Mouse (Mus musculus) heart, embryonic 16.5 days (tissue): ENCODE data around the gene Tbkbp1. TPM values are rescaled to one million over a fixed set of nuclear protein-coding genes. Genes with fewer than 3 reads are reported as not detected.

Source experiments
- ATAC-seq: fragments of 200-750 bp; cut with Nextera tagmentation; replicated peaks from 2 replicates; pipeline ENCODE4 v1.8.0; 2017; ENCODE audit warnings: moderate number of reproducible peaks; ENCODE audit not compliant: insufficient read depth, low FRiP score; ENCODE audit errors: extremely low read depth
- H3K27ac ChIP-seq: fragments of 300-500 bp; sonication (generic); 2 replicates; pipeline ENCODE4 v1.5.1; 2014; ENCODE audit warnings: mild to moderate bottlenecking, low read length, control low read depth, moderate library complexity
- H3K27me3 ChIP-seq: fragments of 300-500 bp; sonication (generic); 2 replicates; pipeline ENCODE4 v1.6.1; 2014; ENCODE audit warnings: low read length, mixed read lengths; ENCODE audit not compliant: control insufficient read depth, insufficient read depth
- H3K36me3 ChIP-seq: fragments of 300-500 bp; sonication (generic); 2 replicates; pipeline ENCODE4 v1.6.1; 2014; ENCODE audit not compliant: control insufficient read depth, insufficient read depth
- H3K4me1 ChIP-seq: fragments of 300-500 bp; sonication (generic); 2 replicates; pipeline ENCODE4 v1.6.1; 2014; ENCODE audit warnings: low read length, mixed read lengths; ENCODE audit not compliant: control insufficient read depth, insufficient read depth
- H3K4me2 ChIP-seq: fragments of 300-500 bp; sonication (generic); 2 replicates; pipeline ENCODE4 v1.6.1; 2014; ENCODE audit warnings: low read depth, mild to moderate bottlenecking, control low read depth, low read length
- H3K4me3 ChIP-seq: fragments of 300-500 bp; sonication (generic); 2 replicates; pipeline ENCODE4 v1.5.1; 2014; ENCODE audit warnings: mild to moderate bottlenecking, control low read depth, low read length
- H3K9ac ChIP-seq: fragments of 300-500 bp; sonication (generic); 2 replicates; pipeline ENCODE4 v1.6.1; 2014; ENCODE audit warnings: low read length, control low read depth
- H3K9me3 ChIP-seq: fragments of 300-500 bp; sonication (generic); replicated peaks from 2 replicates; pipeline ENCODE4 v1.6.1; 2016; ENCODE audit warnings: low read length; ENCODE audit not compliant: control insufficient read depth
- WGBS: fragments of 180-500 bp; shearing (Covaris S2); extraction: QIAGEN DNeasy Blood & Tissue Kit; methylation state at CpG from one replicate; pipeline ENCODE4 v1.1.7; 2014; 5-methylcytosine and 5-hydroxymethylcytosine counted together
- polyA plus RNA-seq: library from polyadenylated mRNA; unstranded; fragments of >200 nt; fragmentation: Nextera tagmentation; extraction: Ambion mirVana; gene quantifications from 2 replicates; pipeline ENCODE4 v1.2.1, GENCODE M21; 2015

The Tbkbp1 gene
- polyA plus RNA-seq, 1 experiment from 2014 or later: 3.8 TPM

DNA sequence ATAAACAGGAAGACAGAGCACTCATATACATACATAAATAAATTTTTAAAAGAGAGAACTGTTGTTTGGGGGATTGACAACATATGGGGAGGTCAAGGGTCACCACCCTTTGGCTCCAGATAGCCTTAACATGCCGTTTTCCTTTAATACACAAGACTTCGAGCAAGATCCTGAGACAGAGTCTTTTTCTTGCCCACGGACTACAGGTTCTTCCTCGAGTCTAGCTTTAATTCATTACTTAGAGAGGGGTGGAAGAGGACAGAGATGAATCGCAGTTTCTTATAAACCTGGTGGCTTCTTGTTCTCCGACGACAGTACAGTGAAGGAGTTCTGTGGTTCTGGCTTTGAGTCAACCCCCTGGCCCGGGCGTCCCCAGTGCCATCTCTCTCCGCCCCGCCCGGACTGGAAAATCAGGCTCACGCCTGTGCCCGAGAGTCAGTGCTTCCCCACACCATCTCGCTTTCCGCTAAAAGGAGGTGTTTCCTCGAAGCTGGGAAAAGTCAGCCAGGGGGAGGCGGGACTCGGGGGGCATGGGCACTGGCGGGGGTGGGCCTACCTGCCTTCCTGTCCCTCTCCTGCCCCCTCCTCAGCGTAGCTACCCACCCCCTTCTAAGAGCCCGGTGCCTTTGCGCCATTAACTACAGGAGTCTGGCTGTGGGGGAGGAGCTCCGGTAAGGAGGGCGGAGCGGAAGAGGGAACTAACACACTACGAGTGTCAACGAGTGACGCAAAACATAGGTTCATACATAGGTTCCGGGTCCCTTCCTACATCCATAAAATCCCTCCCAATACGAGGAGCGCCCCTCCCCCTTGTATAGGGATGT, 24.4 kb downstream of the Tbkbp1 start:
- no peaks in the 10 kb centered on the region for H3K36me3 ChIP-seq
- H3K9me3 ChIP-seq: no peaks in the 10 kb centered on the region
- H3K9ac ChIP-seq: peak overlapping the region; percentile 77
- H3K4me3 ChIP-seq: peak overlapping the region; percentile 66
- ATAC-seq: peak; percentile 67
- H3K27ac ChIP-seq: no peak overlapping the region
- H3K4me1 ChIP-seq: peaks cover 9% of the 10 kb centered on the region
- peak overlapping the region; percentile 98 for H3K4me2 ChIP-seq
- 3% methylated on average over 32 of the region's 32 CpGs for WGBS
- peaks cover 12% of the 10 kb centered on the region for H3K27me3 ChIP-seq

DNA sequence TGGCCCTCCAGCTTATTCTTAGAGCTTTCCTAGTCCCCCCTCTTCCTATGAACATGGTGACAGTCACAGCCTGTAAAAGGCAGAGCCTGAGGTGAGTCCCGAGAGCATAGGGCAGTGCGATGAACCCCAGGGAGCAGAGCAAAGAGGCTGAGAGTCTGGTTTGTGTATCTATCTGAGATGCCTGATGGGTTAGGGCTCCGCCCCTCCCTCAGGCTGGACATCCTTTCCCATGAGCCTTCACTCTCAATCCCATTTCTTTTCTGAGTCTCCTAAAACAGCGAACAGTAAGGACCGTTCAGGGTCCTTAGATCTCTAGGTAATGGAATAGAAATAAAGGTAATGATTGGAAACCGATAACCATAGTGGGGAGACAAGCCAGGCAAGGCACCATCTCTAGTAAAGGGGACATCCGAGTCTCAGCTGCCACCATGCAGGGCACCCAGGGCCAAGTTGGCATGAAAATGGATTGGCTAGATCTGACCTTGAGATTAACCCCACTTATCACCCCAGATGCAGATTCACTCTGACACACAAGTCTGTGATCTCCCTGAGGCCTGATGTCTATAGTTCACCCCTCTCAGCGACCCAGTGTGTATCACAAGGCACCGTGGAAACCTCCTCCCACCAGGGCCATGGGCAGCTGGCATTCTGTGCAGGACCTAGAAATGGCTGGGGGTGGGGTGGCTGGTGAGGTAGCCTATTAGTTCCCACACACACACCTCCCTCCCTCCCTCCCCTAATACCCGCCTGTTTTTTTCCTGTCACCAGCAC, 26.8 kb downstream of the Tbkbp1 start:
- Histone ChIP-seq H3K36me3 (no peaks in the 10 kb centered on the region), H3K9me3 (no peaks in the 10 kb centered on the region), H3K4me2 (no peak overlapping the region), H3K9ac (no peak overlapping the region), H3K27ac (no peak overlapping the region), H3K27me3 (peaks cover 4% of the 10 kb centered on the region; the same call in 1 of the 2 replicates), H3K4me1 (peaks cover 9% of the 10 kb centered on the region), H3K4me3 (no peak overlapping the region)
- 60% methylated on average over 10 of the region's 10 CpGs for WGBS
- no peak for ATAC-seq

DNA sequence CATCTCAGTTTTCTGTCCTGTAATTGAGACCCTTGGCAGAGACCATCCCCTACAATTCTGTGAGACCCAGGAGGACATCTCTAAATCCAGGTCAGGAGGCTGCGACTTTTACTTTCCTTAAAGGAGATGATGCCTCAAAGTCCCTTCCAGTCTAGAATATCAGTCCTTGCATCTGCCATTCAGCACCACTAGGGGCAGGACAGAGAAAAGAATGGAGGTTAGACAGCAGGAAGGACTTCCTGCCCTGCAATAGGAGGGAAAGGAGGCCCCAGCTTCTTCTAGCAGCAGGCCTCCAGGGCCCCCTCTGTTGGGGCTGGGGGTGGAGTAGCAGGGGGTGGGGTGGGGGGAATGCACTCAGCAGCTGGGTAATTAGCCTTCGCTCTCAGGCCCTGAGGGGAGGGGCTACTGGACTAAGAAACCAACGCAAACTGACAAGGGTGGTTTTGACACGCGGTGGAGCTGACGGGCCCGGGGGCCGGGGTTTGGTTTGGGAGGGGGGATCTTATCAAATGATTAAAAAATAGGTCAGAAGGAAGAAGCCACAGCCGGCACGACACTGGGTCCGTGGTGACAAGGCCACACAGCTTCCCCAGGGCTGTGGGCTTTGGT, 27.9 kb downstream of the Tbkbp1 start:
- H3K4me1 ChIP-seq: peaks cover 9% of the 10 kb centered on the region
- no peak for ATAC-seq
- H3K27ac ChIP-seq: no peak overlapping the region
- H3K27me3 ChIP-seq: peaks cover 14% of the 10 kb centered on the region
- WGBS: 10% methylated on average over 11 of the region's 11 CpGs
- no peak overlapping the region for H3K4me3 ChIP-seq
- H3K36me3 ChIP-seq: no peaks in the 10 kb centered on the region
- H3K4me2 ChIP-seq: no peak overlapping the region
- H3K9me3 ChIP-seq: no peaks in the 10 kb centered on the region
- H3K9ac ChIP-seq: no peak overlapping the region

DNA sequence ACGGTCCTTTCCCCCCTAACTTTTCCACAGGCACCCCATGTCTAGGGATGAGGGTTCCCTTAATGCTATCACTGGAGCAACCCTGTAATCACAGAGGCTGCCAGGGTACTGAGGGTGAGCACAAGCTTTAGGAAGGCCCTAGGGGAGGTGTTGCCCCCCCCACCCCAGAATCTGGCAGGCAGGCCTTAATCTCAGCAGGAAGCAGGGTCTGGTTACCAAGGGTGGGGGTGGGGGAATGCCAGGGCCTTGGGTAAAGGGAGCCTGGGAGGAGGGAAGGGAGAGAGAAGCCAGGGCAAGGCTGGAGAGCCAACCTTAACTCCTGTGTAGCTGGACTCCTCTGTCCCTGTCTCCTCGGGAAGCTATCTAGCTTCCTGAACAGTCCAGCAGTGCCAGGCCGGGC, 30.7 kb downstream of the Tbkbp1 start:
- H3K4me2 ChIP-seq: no peak overlapping the region
- 58% methylated on average over 3 of the region's 3 CpGs for WGBS
- H3K9ac ChIP-seq: no peak overlapping the region
- no peaks in the 10 kb centered on the region for H3K4me1 ChIP-seq
- no peak overlapping the region for H3K27ac ChIP-seq
- no peaks in the 10 kb centered on the region for H3K36me3 ChIP-seq
- no peaks in the 10 kb centered on the region for H3K9me3 ChIP-seq
- H3K4me3 ChIP-seq: no peak overlapping the region
- no peak for ATAC-seq
- peaks cover 36% of the 10 kb centered on the region for H3K27me3 ChIP-seq

- H3K4me3 ChIP-seq: no peak overlapping the region
- no peak overlapping the region for H3K4me2 ChIP-seq
- no peaks in the 10 kb centered on the region for H3K9me3 ChIP-seq
- no peak overlapping the region for H3K27ac ChIP-seq
- ATAC-seq: no peak
- H3K36me3 ChIP-seq: no peaks in the 10 kb centered on the region
- no peak overlapping the region for H3K9ac ChIP-seq
- peaks cover 40% of the 10 kb centered on the region for H3K27me3 ChIP-seq
- WGBS: 50% methylated on average over 10 of the region's 10 CpGs
- H3K4me1 ChIP-seq: peaks cover 4% of the 10 kb centered on the region; the same call in 1 of the 2 replicates
Observed at GRCm38 (mm10) chr11:97120221-97120620, 31.1 kb downstream of the Tbkbp1 start.

DNA sequence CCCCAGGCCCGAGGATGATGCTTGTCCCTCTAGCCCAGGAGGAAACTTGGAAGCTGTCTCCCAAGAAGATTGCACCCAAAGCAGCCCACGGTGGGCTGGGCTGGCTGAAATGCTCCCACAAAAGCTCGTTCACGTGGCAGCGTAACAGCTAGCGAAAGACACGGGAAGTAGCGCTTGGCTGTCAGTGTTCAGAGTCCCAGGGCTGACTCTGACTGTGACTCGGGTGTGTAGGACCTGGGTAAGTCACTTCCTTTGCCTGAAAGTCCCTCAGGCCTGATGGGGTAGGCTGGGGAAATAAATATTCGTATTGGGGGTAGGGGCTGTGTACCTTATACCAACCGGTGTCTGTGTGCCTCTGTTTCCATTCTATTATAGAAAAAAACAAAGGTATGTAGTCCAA, 35.5 kb downstream of the Tbkbp1 start:
- H3K36me3 ChIP-seq: no peaks in the 10 kb centered on the region
- H3K4me3 ChIP-seq: peak overlapping the region; percentile 53
- peaks cover 68% of the 10 kb centered on the region for H3K27me3 ChIP-seq
- no peak for ATAC-seq
- H3K27ac ChIP-seq: no peak overlapping the region
- H3K9ac ChIP-seq: no peak overlapping the region
- peaks cover 11% of the 10 kb centered on the region for H3K4me1 ChIP-seq
- H3K4me2 ChIP-seq: peak overlapping the region; percentile 70
- WGBS: 9% methylated on average over 11 of the region's 11 CpGs
- no peaks in the 10 kb centered on the region for H3K9me3 ChIP-seq

DNA sequence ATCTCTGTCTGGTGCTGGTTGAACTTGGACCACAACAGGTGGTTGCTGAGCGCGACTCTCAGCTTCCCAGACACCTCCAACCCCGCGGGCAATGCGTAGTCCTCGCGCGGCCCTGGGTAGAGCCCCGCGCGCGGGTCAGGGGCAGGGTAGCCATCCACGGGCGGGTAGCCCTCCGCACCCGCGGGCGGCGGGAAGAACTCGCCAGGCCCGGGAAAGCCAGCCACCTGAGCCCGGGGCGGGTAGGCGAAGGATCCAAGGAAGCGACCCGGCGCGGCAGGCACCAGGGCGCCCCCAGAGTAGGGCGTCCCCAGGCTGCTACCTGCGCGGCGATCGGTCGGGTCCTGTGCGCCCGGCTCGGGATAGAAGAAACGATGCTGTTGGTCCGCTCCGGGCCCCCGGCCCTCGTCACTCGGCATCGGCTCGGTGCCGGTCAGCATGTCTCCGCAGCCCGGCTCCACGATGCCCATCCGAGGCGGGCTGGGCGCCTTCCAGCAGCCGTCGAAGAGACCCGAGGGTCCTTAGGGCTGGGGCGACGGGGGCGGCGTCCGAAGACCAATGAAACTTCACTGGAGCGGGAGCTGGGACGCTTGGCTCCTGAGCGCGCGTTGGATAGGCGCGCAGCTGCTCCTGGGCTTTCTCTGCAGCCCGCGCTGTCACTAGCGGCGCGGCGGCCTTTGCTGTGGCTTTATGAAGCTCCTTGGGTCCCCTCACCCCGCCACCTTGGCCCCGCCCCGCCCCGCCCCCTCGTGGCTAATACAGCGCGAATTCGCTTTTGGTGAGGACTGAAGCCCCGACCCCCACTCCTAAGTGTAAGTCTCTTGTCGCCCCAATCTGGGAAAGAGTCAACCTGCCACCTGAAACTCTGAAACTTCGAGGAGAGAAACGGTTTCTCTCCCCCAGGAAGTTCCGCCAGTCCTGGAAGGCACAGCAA, 36.4 kb downstream of the Tbkbp1 start, which contains the start of gene Tbx21:
Gene Tbx21, minus strand, starts transcription at position 661 of the 931 bp plus-strand sequence.
- WGBS: under 1% methylated on average over 87 of the region's 87 CpGs
- H3K9me3 ChIP-seq: no peaks in the 10 kb centered on the region
- H3K4me1 ChIP-seq: peaks cover 11% of the 10 kb centered on the region
- H3K4me2 ChIP-seq: peak within 1 kb of the TSS; percentile 70
- H3K4me3 ChIP-seq: peak within 1 kb of the TSS; percentile 53
- H3K36me3 ChIP-seq: no peaks in the 10 kb centered on the region
- peaks cover 66% of the 10 kb centered on the region for H3K27me3 ChIP-seq
- H3K27ac ChIP-seq: no peak within 1 kb of the TSS
- H3K9ac ChIP-seq: peak within 1 kb of the TSS; percentile 38
- ATAC-seq: 0 out of 2 replicates have a peak, but pooled peaks have one; percentile 15

DNA sequence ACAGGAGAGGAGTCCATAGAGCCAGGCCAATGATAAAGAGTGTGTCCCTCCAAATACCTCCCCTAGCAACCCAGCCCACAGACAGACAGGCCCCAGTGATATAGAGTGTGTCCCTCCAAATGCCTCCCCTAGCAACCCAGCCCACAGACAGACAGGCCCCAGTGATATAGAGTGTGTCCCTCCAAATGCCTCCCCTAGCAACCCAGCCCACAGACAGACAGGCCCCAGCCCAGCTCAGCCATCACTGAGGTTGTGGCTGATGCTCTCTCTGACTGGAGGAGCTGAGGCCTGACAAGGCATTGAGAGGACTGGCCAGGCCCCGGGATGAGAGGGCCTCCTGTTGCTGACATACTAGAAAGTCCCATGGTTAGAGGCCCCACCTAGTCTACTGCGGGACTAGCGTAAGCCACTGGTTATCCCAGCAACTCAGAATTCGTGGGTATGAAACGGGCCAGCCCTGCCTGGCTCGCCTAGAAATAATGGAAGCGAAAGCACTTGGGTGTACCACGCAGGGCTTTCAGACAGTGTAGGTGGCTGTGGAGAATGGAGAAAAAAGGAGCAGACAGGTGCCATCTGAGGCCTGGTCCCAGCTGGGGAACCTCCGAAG, 38.7 kb downstream of the Tbkbp1 start:
- 78% methylated on average over 9 of the region's 9 CpGs for WGBS

More for the DNA sequence above, 38.7 kb downstream of the Tbkbp1 start:
- H3K27ac ChIP-seq: no peak overlapping the region
- no peak overlapping the region for H3K9ac ChIP-seq
- no peaks in the 10 kb centered on the region for H3K9me3 ChIP-seq
- H3K36me3 ChIP-seq: no peaks in the 10 kb centered on the region
- peaks cover 11% of the 10 kb centered on the region for H3K4me1 ChIP-seq
- no peak for ATAC-seq
- peaks cover 49% of the 10 kb centered on the region for H3K27me3 ChIP-seq
- no peak overlapping the region for H3K4me3 ChIP-seq
- H3K4me2 ChIP-seq: no peak overlapping the region
